Mouse (Mus musculus): Measurements from ENCODE around the gene Gstp2.

DNA sequence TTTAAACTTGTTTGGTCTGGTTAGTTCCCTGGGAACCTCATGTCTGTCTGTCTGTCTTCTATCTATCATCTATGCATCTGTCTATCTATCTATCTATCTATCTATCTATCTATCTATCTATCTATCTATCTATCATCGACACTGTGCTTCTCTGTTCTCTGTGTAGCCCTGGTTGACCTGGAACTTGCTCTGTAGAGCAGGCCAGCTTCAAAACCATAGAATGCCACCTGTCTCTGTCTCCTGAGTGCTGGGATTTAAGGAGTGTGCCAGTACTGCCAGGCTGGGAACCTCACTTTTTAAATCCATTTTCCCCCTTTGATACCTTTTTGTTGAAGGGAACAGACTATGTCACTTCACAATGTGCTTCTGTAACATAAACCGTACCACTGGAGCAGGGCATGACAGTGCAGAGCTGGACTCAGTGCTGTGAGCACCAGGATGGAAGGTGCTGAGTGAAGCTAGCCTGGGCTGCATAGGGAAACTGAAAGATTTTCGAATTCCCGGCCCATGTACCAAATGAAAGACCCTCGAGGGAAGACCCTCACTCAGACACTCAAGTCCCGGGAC, 15.2 kb upstream of the Gstp2 start:
- TF ChIP-seq CTCF (IDR thresholded peaks at IDR 0.05; ENCODE audit: low read depth) (no peak), EP300 (IDR thresholded peaks at IDR 0.05; ENCODE audit: low read depth) (no peak; the same call in 1 of the 2 replicates)

Data from liver, postnatal 0 days (tissue).